Comparison of ENCODE assay signal across 14 mouse cellular contexts in genomic region chr4:53447773-53448172, GRCm38 (mm10).
"Had no signal": no experiment of that assay in that cellular context is flagged by ENCODE, and none has a peak within 500 bp of the region (broad histone marks: within the 10 kb centered on the region; RNA-seq: fewer than 3 reads in every experiment).

No protein-coding gene starts in this region.

- H3K9me3 ChIP-seq: lung, embryonic 15.5 days; megakaryocyte, embryonic 14.5 days; midbrain, embryonic 13.5 days; midbrain, embryonic 15.5 days; neural tube, embryonic 12.5 days; stomach, embryonic 15.5 days had no signal

- H3K27me3 ChIP-seq: lung, embryonic 15.5 days; megakaryocyte, embryonic 14.5 days; midbrain, embryonic 15.5 days; neural tube, embryonic 12.5 days; stomach, embryonic 15.5 days had no signal

- H3K36me3 ChIP-seq: lung, embryonic 15.5 days; midbrain, embryonic 13.5 days; midbrain, embryonic 15.5 days; neural tube, embryonic 12.5 days; stomach, embryonic 15.5 days had no signal

- H3K27ac ChIP-seq: lung, embryonic 15.5 days; macrophage; midbrain, embryonic 13.5 days; midbrain, embryonic 15.5 days; neural tube, embryonic 12.5 days; stomach, embryonic 15.5 days; stomach, postnatal 0 days had no signal

- DNase-seq: lung, adult 2 months; lung, postnatal 14 days; lung, postnatal 36 days; right cerebral cortex, postnatal 14 days; thymus, adult 2 months; thymus, postnatal 25 days had no signal

- H3K4me3 ChIP-seq: lung, embryonic 15.5 days; midbrain, embryonic 13.5 days; midbrain, embryonic 15.5 days; neural tube, embryonic 12.5 days; stomach, embryonic 15.5 days had no signal
